Mouse (Mus musculus) urinary bladder, postnatal 14 days (tissue): ENCODE results near the gene Fcor.

ENCODE experiments used
- DNase-seq: peaks from one replicate; pipeline ENCODE4 v3.0.0; 2021; ENCODE audit warnings: low spot score

Fcor gene

DNA sequence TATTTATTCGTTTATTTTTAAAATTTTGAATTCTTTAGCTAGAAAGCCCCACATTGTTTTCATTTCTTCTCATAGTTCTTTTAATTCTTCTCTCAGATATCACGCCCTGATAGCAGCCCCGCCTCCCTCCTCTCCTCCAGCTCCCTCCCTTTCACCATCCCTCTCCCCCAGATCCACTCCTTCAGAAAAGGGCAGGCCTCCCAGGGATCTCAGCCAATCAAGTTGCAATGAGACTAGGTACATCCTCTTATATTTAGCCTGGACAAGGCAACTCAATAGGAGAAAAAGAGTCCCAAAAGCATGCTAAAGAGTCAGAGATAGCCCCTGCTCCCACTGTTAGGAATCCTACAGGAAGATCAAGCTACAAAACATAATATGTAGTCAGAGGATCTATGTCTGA is 2.5 kb upstream of the Fcor start:
- no peak for DNase-seq

DNA sequence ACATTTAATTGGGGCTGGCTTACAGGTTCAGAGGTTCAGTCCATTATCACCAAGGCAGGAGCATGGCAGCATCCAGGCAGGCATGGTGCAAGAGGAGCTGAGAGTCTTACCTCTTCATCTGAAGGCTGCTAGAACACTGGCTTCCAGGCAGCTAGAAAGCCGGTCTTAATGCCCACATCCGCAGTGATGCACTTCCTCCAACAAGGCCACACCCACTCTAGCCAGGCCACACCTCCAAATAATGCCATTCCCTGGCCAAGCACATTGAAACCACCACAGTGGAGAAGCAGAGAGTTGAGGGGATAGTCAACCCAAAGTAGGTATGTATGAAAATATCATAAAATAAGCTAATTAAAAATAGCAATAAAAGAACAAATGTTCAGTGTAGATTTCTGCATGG is 1.8 kb downstream of the Fcor start:
- DNase-seq, result no peak

GRCm38 (mm10) chr8:3665507-3665906 is 6.7 kb downstream of the Fcor start, which contains the start of gene Mcemp1:
Gene Mcemp1 (plus strand): TSS chr8:3665754.
- DNase-seq, result no peak

DNA sequence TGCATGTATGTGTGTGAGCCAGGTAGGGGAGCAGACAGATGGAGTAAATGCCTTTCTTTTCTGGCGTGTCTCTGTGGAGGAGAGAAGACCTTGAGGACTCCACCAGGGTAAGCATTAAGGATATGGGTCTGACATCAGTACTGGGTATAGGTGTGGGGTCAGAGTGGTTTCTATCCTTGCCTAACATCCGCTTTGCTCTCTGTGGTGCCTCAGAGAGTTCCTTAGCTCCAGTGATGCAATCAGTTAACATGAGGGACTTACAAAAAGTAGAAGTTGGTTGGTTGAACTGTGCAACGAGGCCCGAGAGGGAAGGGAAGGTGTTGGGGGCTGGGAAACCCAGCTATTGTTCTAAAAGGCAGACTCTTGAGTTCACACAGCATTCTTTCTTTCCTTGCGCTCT is 7.8 kb downstream of the Fcor start:
- DNase-seq, result no peak

DNA sequence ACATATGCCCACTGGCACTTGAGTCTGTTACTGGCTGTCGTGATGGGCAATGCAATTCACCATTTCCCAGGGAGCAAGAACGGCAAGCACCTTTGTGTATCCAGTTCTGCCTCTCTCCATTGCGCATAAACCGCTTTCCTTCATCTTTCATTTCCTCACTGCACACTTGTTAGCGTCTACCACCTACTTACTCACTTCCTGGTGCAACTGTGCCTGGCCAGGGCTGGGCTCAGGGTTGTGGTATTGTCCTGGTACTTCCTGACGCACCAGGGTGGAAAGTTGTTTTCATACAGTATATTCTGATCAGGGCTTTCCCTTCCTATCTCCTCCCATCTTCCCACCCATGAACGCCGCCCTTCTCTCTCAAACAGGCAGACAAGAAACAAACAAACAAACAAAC is 11.3 kb downstream of the Fcor start:
- DNase-seq, result no peak

DNA sequence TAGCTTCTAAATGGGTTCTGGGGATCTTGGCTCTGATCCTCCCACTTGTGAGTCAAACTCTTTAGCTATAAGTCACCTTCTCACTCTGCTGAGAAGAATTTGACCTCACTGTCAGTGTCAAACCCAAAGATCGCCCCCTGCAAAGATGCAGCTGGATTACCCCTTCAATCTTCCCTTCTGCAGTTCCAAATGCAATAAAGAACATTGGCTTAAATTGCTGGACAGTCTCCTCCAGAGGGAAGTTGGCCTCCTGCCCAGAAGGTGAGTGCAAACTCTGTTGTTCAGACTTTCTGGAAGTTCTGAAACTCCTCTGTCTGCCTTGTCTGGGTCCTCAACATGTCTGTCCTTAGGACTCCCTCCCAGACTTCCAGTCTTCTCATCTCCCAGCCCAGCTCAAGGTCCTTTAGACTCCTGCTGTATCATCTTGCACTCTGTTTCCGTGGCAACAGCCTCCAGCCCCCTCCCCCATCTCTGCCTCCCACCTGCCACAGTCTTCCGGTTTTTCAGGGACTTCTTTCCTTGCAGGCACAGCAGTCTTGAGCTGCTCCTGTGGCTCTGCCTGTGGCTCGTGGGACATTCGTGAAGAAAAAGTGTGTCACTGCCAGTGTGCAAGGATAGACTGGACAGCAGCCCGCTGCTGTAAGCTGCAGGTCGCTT is 15.3 kb downstream of the Fcor start:
- DNase-seq, result peak; percentile 26

DNA sequence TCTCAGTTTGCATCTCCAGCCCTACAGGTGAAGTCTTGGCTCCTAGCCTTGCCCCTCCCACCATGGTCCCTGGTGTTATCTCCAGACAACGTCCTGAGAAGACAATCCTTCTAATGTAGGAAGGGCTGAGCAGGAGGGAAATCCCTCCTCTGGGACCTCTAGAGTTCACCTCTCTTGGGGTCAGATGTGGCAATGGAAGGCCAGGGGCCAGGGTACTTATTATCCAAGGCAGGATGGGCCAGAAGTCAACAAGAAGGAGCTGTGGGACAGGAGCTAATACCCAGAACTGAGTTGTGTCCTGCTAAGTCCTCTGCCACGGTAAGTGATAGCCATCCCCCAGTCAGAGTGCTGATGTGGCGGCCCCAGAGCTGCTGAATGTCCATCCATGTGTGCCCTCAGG is 16.6 kb downstream of the Fcor start, which contains the start of gene Retn:
Retn (plus strand) TSS at position 245 of the 400 bp plus-strand sequence.
- no peak for DNase-seq

DNA sequence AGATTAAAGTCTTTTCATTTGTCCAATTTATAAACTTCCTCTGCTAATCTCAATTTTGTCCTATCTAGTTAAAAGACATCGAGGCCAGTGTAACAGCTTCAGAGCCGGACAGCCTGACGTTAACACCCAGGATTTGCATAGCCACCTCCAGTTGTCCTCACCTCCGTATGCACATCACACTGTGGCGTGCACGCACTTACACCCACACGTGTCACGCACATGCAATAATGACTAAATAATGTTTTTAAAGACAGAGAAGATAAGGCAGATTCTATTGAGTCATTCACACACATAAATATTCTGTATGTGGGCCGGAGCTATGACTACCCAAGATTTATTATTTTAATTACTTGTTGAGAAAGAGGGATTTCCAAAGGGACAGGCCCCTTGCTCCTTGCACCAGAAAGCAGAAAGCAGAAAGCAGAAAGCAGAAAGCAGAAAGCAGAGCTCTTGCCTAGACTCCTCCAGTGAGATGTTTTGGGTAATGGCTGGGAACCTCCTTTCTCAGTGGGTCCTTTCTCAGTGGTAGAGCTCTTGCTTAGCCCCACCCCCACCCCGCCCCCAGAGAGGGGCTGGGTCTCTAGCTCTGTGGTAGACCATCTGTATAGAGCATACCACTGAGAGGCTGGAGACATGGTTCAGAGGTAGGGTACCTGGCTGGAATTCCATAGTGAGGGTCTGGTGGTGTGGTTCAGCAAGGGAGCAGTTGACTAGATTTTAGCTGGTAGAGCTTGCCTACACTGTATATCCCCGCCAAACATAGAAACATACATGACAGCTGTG is 17.2 kb downstream of the Fcor start:
- no peak for DNase-seq

DNA sequence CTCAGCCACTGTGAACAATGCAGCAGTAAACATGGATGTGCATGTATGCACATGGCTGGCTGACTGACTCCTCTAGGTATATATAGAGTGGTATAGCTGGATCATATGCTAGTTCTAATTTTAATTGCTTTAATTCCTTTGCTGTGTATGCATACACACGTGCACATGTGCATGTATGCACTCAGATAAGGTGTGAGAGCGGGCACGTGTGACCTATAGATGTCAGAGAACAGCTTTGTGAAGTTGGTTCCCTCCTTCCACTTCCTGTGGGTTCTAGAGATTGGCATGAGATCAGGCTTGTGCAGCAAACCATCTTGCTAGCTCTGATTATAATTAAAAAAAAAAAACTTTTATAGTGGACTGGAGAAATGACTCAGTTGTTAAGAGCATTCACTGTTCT is 19.3 kb downstream of the Fcor start:
- no peak for DNase-seq

DNA sequence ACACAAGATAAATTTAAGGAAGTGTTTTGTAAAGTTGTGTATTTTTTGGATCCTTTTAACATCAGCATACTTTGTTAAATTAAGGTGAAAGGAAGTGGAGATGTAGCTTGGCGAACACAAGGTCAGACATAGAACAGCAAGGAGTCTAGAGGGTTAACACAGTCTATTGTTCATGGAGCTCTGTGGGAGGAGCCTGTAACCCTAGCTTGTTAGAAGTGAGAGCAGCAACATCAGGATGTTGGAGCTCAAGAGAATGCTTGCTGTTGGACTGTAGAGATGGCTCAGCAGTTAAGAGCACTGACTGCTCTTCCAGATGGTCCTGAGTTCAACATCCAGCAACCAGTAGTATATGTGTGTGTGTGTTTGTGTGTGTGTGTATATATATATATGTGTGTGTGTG is 23.2 kb downstream of the Fcor start:
- no peak for DNase-seq

GRCm38 (mm10) chr8:3648268-3648667 is 23.9 kb downstream of the Fcor start:
- no peak for DNase-seq

- DNase-seq, result no peak
Measured at GRCm38 (mm10) chr8:3647561-3647960, 24.6 kb downstream of the Fcor start.

DNA sequence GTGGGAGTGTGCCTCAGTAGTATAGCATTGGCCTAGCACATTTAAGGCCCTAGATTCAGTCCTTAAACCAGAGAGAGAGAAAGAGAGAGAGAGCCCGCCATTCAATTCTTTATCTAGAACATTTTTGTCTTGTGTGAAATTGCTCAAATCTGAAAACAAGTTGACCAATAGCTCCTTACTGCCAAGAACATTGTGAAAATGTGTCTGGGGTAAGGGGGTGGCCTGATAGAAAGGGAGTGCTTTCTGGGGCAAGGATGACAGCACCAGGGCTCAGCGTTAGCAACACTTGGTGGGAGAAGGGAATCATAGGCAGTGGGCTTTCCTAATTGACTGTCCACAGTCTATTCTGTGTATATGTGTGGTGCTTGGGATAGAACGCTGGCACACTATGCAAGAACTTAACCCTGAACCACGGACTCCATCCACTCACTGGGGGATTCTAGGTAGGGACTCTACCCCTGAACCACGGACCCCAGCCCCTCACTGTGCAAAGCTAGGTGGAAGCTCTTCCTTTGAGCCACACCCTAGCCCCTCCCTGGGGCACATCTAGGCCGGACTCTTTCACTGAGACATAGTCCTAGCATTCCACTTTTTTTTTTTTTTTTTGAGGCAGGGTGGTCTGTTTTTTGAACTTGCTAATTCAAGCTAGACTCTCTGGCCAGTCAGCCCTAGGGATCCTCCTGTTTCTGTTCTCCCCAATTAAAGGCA is 25.2 kb downstream of the Fcor start:
- DNase-seq, result no peak

DNA sequence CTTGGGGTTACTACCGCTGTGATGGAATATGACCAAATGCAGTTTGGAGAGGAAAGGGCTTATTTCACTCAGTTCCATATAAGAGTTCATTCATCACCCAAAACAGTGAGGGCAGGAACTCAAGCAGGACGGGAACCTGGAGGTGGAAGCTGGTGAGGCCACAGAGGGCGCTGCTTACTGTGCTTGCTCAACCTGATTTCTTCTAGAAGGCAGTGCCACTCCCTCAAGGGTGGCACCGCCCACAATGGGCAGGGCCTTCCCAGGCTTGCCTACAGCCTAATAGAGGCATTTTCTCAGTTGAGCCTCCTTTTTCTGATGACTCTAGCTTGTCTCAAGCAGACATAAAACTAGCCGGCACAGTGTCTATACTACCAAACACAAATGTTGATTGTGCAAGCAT is 26.4 kb downstream of the Fcor start:
- DNase-seq, result peak; percentile 65

DNA sequence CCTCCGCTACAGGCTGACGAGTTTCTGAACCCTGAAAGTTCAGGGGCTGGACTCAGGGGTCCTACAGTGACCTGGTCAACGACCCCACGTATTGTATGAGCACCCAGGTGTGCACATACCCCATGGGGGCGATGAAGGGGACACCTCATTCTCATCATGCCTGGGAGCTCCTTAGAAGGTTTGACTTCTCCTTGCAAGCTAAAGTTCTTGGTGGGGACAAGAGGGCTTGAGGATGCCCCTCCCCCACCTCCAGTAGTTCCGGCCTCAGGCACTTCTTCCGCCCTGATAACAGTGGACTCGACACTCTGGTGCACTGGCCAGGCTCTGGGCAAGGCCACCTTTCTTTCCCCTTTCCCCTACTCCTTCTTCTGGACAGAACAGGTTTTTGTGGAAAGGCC is 40.7 kb downstream of the Fcor start:
- peak; percentile 48 for DNase-seq

DNA sequence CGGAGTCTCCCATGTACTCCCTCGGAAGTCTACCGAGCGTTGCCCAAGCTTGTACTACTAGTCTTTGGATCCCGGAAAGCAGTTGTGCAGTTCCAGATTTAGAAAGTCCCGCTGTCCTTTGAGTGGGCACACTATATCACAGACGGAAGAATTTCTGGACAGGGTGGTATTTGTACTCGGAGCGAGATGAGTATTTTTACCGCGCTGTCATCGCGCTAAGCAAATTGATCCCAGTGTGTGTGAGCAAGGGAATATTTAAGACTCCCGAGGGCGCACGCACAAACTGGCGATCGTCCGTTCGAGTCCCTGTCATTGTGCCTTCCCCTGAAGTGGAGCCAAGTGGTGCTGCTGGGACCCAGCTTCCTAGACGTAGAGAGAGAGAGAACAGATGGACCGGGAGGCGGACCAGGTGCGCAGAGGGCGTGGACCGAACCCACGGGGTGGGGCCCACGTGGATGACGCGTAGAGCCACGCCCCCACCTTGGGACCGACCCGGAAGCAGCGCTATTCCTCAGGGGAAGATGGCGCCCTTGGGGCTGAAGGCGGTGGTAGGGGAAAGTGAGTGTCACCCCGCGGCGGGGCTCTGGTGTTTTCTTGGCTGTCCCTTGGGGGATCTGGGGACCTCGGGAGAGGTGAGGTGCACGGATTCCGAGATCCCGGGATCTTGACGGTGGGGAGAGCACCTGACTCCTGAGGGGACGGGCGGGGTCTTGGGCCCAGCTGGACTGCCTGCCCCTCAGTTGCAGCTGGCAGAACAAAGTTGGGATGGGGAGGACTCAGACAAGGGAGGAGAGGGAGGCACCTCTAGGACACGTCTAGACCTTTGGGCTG is 41.3 kb downstream of the Fcor start, which contains the start of gene Stxbp2:
Stxbp2 (plus strand) TSS at position 309 of the 831 bp plus-strand sequence.
- peak; percentile 90 for DNase-seq

DNA sequence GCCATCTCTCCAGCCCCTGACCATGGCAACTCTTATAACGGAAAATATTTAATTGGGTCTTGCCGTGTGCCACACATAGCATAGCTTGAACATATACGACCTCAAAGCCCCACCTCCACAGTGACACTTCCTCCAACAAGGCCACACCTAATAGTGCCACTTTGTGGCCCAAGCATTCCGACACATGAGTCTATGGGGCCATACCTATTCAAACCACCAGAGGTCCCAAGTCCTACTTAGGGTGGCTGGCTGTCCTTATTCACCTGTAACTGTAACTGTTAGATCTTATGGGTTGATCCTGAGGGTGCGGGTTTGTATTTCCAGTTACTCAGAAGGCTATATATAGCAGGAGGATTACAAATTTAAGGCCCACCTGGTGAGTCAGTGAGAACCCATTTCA is 44.1 kb downstream of the Fcor start:
- peak; percentile 36 for DNase-seq

- DNase-seq, result no peak
Measured at GRCm38 (mm10) chr8:3626971-3627370, 45.2 kb downstream of the Fcor start.

DNA sequence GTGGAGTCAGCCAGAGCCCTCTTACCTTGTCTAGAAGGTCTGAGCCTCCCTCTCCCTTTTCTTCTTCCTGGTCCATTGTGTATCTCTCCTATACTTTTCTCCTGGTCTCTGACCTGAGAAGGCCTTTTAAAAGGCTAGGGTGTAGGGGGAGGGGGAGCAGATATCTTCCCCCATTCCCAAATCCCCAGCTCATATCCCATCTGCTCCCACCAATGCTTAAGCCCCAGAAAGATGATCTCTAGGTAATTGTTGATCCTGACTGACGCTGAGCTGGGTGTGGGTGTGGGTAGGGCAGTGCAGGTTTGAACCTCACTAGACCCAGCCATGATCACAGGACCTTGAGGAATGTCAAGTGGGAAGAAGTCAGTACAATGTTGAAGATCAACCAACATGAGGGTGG is 46.7 kb downstream of the Fcor start, which contains the start of gene Pcp2:
Pcp2 (minus strand) TSS at position 101 of the 400 bp plus-strand sequence.
- DNase-seq, result no peak

DNA sequence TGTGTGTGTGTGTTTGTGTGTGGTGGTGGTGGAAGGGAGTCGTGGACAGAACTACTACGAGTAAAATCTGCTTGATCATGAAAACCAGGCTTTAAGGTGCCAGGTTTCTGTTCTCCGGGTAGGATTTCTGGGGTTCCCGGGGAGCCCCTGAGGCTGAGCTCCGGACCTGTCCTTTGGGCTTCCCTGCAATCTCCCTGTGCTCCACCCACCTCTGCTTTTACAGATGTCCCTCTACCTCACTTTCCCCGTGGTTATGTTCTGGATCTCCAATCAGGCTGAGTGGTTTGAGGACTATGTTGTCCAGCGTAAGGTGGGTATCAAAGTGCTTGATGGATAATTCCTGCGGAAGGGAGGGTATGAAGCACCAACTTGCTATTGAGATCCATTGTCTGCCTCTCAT is 50.0 kb downstream of the Fcor start:
- no peak for DNase-seq

GRCm38 (mm10) chr8:3621199-3621970 is 50.8 kb downstream of the Fcor start, which contains the start of the genes Xab2 and Pet100:
Gene Xab2 (minus strand): TSS chr8:3621316.
Gene Pet100 (plus strand): TSS chr8:3621548.
- peak; percentile 98 for DNase-seq
